Mouse (Mus musculus) liver, adult 2 months (tissue): ENCODE measurements around the gene Ppp1r13b. TPM values are rescaled to one million over a fixed set of nuclear protein-coding genes. Genes with fewer than 3 reads are reported as not detected.

Experiments used
- DNase-seq: peaks from one replicate; pipeline ENCODE4 v3.0.0-alpha.2; 2011; ENCODE audit warnings: low read depth, low spot score; ENCODE audit errors: extremely low read depth
- H3K27ac ChIP-seq: fragments of 200-500 bp; replicated peaks from 2 replicates; pipeline ENCODE4 v1.5.1; 2012; ENCODE audit warnings: low read depth, mild to moderate bottlenecking, control low read depth, inconsistent platforms, low read length; ENCODE audit not compliant: insufficient read depth
- H3K27me3 ChIP-seq: fragments of 200-500 bp; 2 replicates; pipeline ENCODE4 v1.6.1; 2012; ENCODE audit warnings: mild to moderate bottlenecking, moderate library complexity, low read length, inconsistent platforms; ENCODE audit not compliant: control insufficient read depth, insufficient read depth
- H3K36me3 ChIP-seq: fragments of 200-500 bp; 2 replicates; pipeline ENCODE4 v1.6.1; 2012; ENCODE audit warnings: low read length, inconsistent platforms; ENCODE audit not compliant: control insufficient read depth, insufficient read depth
- H3K4me1 ChIP-seq: fragments of 200-500 bp; 2 replicates; pipeline ENCODE4 v1.6.1; 2011; ENCODE audit warnings: low read length; ENCODE audit not compliant: control insufficient read depth, insufficient read depth
- H3K4me3 ChIP-seq: fragments of 200-500 bp; 2 replicates; pipeline ENCODE4 v1.5.1; 2011; ENCODE audit warnings: low read depth, mild to moderate bottlenecking, control low read depth, low read length, moderate library complexity; ENCODE audit not compliant: insufficient read depth
- H3K79me2 ChIP-seq: fragments of 200-500 bp; 2 replicates; pipeline ENCODE4 v1.6.1; 2012; ENCODE audit warnings: inconsistent platforms, mild to moderate bottlenecking, low read length, moderate library complexity; ENCODE audit not compliant: control insufficient read depth, insufficient read depth
- H3K9ac ChIP-seq: fragments of 200-500 bp; 2 replicates; pipeline ENCODE4 v1.6.1; 2012; ENCODE audit warnings: low read depth, mild to moderate bottlenecking, control low read depth, inconsistent platforms, low read length
- CTCF ChIP-seq: fragments of 200-500 bp; IDR thresholded peaks from 2 replicates; pipeline ENCODE4 v1.5.1; 2011; ENCODE audit warnings: low read depth, low read length, control low read depth
- POLR2A ChIP-seq: fragments of 200-500 bp; IDR thresholded peaks from 2 replicates; pipeline ENCODE4 v1.6.1; 2011; ENCODE audit warnings: low read length, control low read depth; ENCODE audit not compliant: insufficient read depth; ENCODE audit errors: extremely low read depth
- WGBS: fragments of 180-500 bp; shearing (Covaris S2); methylation state at CpG from one replicate; pipeline ENCODE4 v1.1.7; 2018; 5-methylcytosine and 5-hydroxymethylcytosine counted together
- polyA plus RNA-seq: library from polyadenylated mRNA; depleted of rRNA; stranded (reverse); fragments of >200 nt; gene quantifications from 2 replicates; pipeline ENCODE4 v1.2.3, GENCODE M21; 2012
- total RNA-seq: library from RNA; depleted of rRNA; stranded (reverse); fragments of >200 nt; gene quantifications from 2 replicates; pipeline ENCODE4 v1.2.3, GENCODE M21; 2014

Gene Ppp1r13b
- total and polyA plus RNA-seq, 2 experiments: 2.9 to 5.4 TPM

- 27% methylated on average over 7 of the region's 7 CpGs for WGBS
- Histone ChIP-seq H3K36me3 (no peaks in the 10 kb centered on the region), H3K9ac (no peak overlapping the region), H3K4me1 (peaks cover 26% of the 10 kb centered on the region), H3K4me3 (no peak overlapping the region), H3K27me3 (no peaks in the 10 kb centered on the region), H3K27ac (peak overlapping the region; percentile 13), H3K79me2 (peaks cover 44% of the 10 kb centered on the region)
- TF ChIP-seq CTCF (no peak), POLR2A (no peak)
- DNase-seq: peak; percentile 29
These were observed 10.8 kb downstream of the Ppp1r13b start for GRCm38 (mm10) chr12:111896908-111897661.

- no peaks in the 10 kb centered on the region for H3K27me3 ChIP-seq
- TF ChIP-seq CTCF (no peak), POLR2A (no peak)
- peak; percentile 35 for DNase-seq
- no peak overlapping the region for H3K27ac ChIP-seq
- peaks cover 17% of the 10 kb centered on the region for H3K4me1 ChIP-seq
- 58% methylated on average over 1 of the region's 1 CpGs for WGBS
- no peaks in the 10 kb centered on the region for H3K36me3 ChIP-seq
- H3K9ac ChIP-seq: no peak overlapping the region
- no peak overlapping the region for H3K4me3 ChIP-seq
- peaks cover 31% of the 10 kb centered on the region for H3K79me2 ChIP-seq
These were observed 13.8 kb downstream of the Ppp1r13b start for GRCm38 (mm10) chr12:111894082-111894481.

GRCm38 (mm10) chr12:111892981-111893380 is 14.9 kb downstream of the Ppp1r13b start:
- Histone ChIP-seq H3K79me2 (peaks cover 29% of the 10 kb centered on the region), H3K27ac (no peak overlapping the region), H3K27me3 (no peaks in the 10 kb centered on the region), H3K4me1 (peaks cover 17% of the 10 kb centered on the region), H3K9ac (no peak overlapping the region), H3K4me3 (no peak overlapping the region), H3K36me3 (no peaks in the 10 kb centered on the region)
- 79% methylated on average over 1 of the region's 1 CpGs for WGBS
- TF ChIP-seq POLR2A: no peak
- TF ChIP-seq CTCF: no peak
- DNase-seq: no peak

- WGBS: 36% methylated on average over 4 of the region's 4 CpGs
- Histone ChIP-seq H3K9ac (no peak overlapping the region), H3K27me3 (no peaks in the 10 kb centered on the region), H3K27ac (no peak overlapping the region), H3K36me3 (no peaks in the 10 kb centered on the region), H3K4me3 (no peak overlapping the region), H3K4me1 (peaks cover 13% of the 10 kb centered on the region), H3K79me2 (peaks cover 32% of the 10 kb centered on the region; the same call in 1 of the 2 replicates)
- peak; percentile 53 for DNase-seq
- TF ChIP-seq CTCF (no peak), POLR2A (no peak)
These were observed 16.1 kb downstream of the Ppp1r13b start for GRCm38 (mm10) chr12:111891800-111892199.

GRCm38 (mm10) chr12:111889251-111889650 is 18.7 kb downstream of the Ppp1r13b start:
- TF ChIP-seq CTCF (no peak), POLR2A (no peak)
- DNase-seq: peak; percentile 34
- H3K79me2 ChIP-seq: peaks cover 40% of the 10 kb centered on the region; the same call in 1 of the 2 replicates
- no peaks in the 10 kb centered on the region for H3K27me3 ChIP-seq
- H3K4me1 ChIP-seq: peaks cover 10% of the 10 kb centered on the region
- 63% methylated on average over 3 of the region's 3 CpGs for whole genome bisulfite sequencing
- no peak overlapping the region for H3K9ac ChIP-seq
- H3K4me3 ChIP-seq: no peak overlapping the region
- H3K36me3 ChIP-seq: no peaks in the 10 kb centered on the region
- H3K27ac ChIP-seq: no peak overlapping the region

GRCm38 (mm10) chr12:111888303-111888864 is 19.5 kb downstream of the Ppp1r13b start:
- H3K36me3 ChIP-seq: no peaks in the 10 kb centered on the region
- H3K4me1 ChIP-seq: peaks cover 7% of the 10 kb centered on the region
- TF ChIP-seq CTCF (no peak), POLR2A (no peak)
- no peak overlapping the region for H3K27ac ChIP-seq
- no peak overlapping the region for H3K9ac ChIP-seq
- H3K27me3 ChIP-seq: no peaks in the 10 kb centered on the region
- H3K4me3 ChIP-seq: no peak overlapping the region
- peaks cover 42% of the 10 kb centered on the region; the same call in 1 of the 2 replicates for H3K79me2 ChIP-seq
- DNase-seq: no peak
- 79% methylated on average over 4 of the region's 4 CpGs for WGBS
